Mouse (Mus musculus) cortical plate, adult 2 months (tissue): ENCODE measurements at regions not wholly inside any gene's neighbourhood (a gene's known extent, or its start where the extent isn't known, plus 50 kb on each side); places are given as distances from the start of the nearest gene placed in this dataset.

ENCODE experiments used
- H3K27ac ChIP-seq: fragments of 200-500 bp; 2 replicates; pipeline ENCODE4 v1.5.1; 2012; ENCODE audit warnings: low read length, control low read depth, inconsistent platforms; ENCODE audit not compliant: insufficient read depth
- H3K4me1 ChIP-seq: fragments of 200-500 bp; 2 replicates; pipeline ENCODE4 v1.6.1; 2011; ENCODE audit warnings: low read length; ENCODE audit not compliant: control insufficient read depth, insufficient read depth
- H3K4me3 ChIP-seq: fragments of 200-500 bp; 2 replicates; pipeline ENCODE4 v1.5.1; 2011; ENCODE audit warnings: mild to moderate bottlenecking, low read length, control low read depth; ENCODE audit not compliant: insufficient read depth
- CTCF ChIP-seq: fragments of 200-500 bp; IDR thresholded peaks from 2 replicates; pipeline ENCODE4 v1.5.1; 2011; ENCODE audit warnings: mild to moderate bottlenecking, control low read depth, low read length; ENCODE audit not compliant: insufficient read depth; ENCODE audit errors: extremely low read depth
- POLR2A ChIP-seq: fragments of 200-500 bp; IDR thresholded peaks from 2 replicates; pipeline ENCODE4 v1.6.1; 2011; ENCODE audit warnings: mild to moderate bottlenecking, low read length, control low read depth; ENCODE audit not compliant: insufficient read depth; ENCODE audit errors: extremely low read depth

DNA sequence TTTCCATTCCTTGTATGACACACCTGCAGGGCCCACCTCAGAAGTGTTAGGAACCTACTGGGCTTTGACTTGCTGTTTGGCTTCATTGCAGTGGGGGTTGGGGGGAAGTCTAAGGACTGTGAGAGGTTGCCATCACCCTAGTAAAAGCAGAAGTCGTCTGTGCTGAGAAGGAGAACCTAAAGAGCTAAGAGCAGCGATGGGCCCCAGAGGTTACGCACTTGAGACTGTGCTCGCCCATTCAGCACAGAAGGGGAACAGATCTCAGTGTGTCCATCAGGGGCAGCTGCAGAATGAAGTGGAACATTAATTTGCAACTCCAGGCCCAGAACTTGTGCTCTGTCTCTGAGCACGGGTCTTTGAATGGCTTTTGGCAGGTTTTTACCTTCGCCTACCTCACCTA, 267.5 kb upstream of the Cdyl start:
- no peak overlapping the region for H3K27ac ChIP-seq
- H3K4me3 ChIP-seq, result no peak overlapping the region
- H3K4me1 ChIP-seq, result no peaks in the 10 kb centered on the region
- TF ChIP-seq POLR2A (no peak), CTCF (no peak)

GRCm38 (mm10) chr13:35395192-35395591, 264.4 kb upstream of the Cdyl start:
- Histone ChIP-seq H3K4me3 (no peak overlapping the region), H3K4me1 (no peaks in the 10 kb centered on the region; the same call in 1 of the 2 replicates), H3K27ac (no peak overlapping the region)
- TF ChIP-seq POLR2A (no peak), CTCF (no peak)

DNA sequence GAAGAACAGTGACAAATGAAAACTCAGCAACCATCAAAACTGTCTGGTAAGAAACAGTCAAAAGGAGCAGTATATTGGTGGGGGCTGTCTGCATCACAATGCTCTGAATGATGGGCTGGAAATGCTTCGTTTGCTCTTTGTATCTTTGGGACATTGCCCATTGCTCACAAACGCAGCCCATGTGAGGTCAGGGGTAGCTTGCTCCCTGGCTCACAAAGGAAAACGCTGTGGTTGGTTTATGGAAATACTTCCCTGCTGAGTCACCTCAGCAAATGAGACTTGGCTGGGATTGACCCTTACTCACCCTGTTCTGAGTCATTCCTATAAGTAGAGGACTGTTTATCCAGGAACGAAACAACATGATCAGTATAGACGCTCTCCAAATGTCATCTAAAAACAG, 264.0 kb upstream of the Cdyl start:
- Histone ChIP-seq H3K27ac (no peak overlapping the region), H3K4me3 (no peak overlapping the region), H3K4me1 (no peaks in the 10 kb centered on the region; the same call in 1 of the 2 replicates)
- no peak for TF ChIP-seq CTCF
- no peak for TF ChIP-seq POLR2A

GRCm38 (mm10) chr13:35397166-35397565, 262.5 kb upstream of the Cdyl start:
- H3K4me1 ChIP-seq, result no peaks in the 10 kb centered on the region; the same call in 1 of the 2 replicates
- H3K4me3 ChIP-seq, result no peak overlapping the region
- H3K27ac ChIP-seq, result no peak overlapping the region
- TF ChIP-seq CTCF (no peak), POLR2A (no peak)

DNA sequence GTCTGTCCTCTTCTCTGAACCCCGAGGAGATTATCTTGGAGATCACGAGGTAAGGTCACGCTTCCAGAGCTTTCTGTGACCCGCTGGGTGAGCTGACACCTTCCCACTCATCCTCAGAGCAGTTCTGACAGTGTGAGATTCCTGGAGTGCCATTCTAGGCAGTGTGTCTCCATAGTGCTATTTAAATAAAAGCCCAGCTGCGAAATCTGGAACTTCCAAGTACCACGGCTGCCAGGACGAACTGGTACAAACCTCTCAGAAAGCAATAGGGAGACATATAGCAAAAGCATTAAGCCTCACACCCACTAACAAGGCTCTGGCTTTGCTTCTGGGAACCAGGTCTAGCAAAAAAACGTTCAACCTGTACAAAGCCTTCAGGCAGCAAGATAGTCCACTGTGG, 261.4 kb upstream of the Cdyl start:
- no peak for TF ChIP-seq CTCF
- no peaks in the 10 kb centered on the region; the same call in 1 of the 2 replicates for H3K4me1 ChIP-seq
- H3K27ac ChIP-seq, result no peak overlapping the region
- no peak overlapping the region for H3K4me3 ChIP-seq

DNA sequence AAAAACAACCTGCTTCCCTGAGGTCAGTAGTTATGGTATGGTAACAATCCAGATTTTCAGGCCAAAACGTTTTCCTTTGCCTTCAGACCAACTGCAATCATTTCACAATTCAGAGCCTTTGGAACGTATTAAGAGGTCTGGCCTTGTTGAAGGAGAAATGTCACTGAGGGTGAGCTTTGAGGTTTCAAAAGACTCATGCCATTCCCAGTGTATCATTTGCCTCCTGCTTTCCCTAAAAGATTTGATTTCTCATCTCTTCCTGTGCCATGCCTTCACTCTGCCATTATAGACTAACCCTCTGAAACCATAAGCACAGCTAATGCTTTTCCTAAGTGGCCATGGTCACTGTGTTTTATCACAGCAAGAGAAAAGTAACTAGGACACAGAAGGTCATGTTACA, 256.8 kb upstream of the Cdyl start:
- Histone ChIP-seq H3K27ac (no peak overlapping the region), H3K4me1 (no peaks in the 10 kb centered on the region; the same call in 1 of the 2 replicates), H3K4me3 (no peak overlapping the region)
- TF ChIP-seq POLR2A (no peak), CTCF (no peak)

- no peak for TF ChIP-seq CTCF
- TF ChIP-seq POLR2A, result no peak
- Histone ChIP-seq H3K4me3 (no peak overlapping the region), H3K27ac (no peak overlapping the region), H3K4me1 (no peaks in the 10 kb centered on the region)
Measured at GRCm38 (mm10) chr13:35404428-35404827, 255.2 kb upstream of the Cdyl start.

DNA sequence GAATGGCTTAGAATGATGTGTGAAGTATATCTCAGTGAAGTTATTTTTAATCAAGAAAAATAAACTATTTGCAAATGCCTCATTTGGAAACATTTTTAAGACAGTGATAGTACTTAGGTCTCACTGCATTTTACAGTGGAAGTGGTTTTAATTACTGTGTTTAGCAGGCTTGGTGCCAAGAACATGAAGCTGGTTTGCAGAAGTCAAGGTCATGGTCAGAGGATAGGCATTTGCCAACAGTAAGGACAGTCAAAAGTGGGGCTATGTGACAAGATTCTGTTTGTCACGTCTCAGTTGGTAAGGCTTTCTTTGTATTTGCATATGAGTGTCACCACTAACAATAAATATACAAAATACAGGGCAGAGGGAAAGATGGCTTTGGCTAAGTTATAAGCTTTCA, 254.2 kb upstream of the Cdyl start:
- no peak overlapping the region for H3K4me3 ChIP-seq
- no peaks in the 10 kb centered on the region for H3K4me1 ChIP-seq
- TF ChIP-seq CTCF, result no peak
- no peak overlapping the region for H3K27ac ChIP-seq

DNA sequence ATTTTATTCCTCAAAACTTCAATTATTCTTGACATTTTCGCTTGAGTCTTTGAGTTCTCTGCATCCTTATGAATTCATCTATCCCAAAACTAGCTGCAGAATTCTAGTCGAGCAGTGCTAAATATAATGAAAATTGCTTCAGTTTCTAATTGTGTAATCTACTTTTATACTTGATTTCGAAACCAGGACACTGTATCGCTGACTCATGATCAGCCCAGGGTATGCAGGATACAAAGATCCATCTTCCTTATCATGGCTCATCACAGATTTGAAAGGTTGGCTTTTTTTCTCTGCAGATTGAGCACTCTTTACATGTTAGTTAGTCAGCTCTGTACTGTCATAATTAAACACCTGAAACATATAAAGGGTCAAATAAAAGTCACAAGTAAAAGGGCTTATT, 242.1 kb upstream of the Cdyl start:
- Histone ChIP-seq H3K27ac (no peak overlapping the region), H3K4me3 (no peak overlapping the region), H3K4me1 (no peaks in the 10 kb centered on the region)
- TF ChIP-seq CTCF (no peak), POLR2A (no peak)

DNA sequence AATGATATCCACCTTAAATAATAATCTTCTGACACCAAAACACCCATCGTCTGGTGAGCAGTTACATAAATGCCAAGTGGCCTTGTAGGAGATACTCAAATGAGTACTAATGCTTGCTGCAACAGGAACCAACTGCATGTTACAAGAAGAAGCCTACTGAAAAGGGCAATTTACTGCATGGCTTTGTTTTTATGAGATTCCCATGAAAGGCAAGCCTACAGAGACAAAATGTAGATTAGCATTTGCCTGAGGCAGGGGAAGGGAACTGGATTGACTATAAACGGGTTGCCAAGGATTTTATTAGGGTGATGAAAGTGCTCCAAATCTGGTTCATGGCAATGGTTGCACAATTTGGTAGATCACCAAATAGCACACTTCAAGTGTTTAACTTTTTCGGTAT, 239.6 kb upstream of the Cdyl start:
- Histone ChIP-seq H3K4me3 (no peak overlapping the region), H3K27ac (no peak overlapping the region), H3K4me1 (no peaks in the 10 kb centered on the region)
- no peak for TF ChIP-seq POLR2A

DNA sequence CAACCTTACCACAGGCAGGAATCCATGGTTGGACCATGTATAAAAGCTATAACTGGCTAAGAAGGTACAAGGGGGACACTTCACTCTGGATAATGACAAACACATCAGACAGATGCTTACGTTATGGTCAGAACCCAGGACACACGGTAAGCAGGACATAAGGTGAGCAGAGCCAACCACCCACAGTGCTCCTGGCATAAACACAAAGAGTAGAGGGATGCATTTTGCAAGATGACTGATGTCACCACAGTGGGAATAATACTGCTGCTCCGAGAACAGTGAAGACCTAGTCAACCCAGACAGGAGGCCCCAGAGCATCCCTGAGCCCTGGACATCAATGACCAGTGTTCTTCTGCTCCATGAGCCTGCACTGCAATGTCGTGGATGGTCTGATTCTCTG, 233.6 kb upstream of the Cdyl start:
- Histone ChIP-seq H3K4me1 (no peaks in the 10 kb centered on the region), H3K27ac (no peak overlapping the region), H3K4me3 (no peak overlapping the region)
- no peak for TF ChIP-seq POLR2A
- no peak for TF ChIP-seq CTCF
